Mouse (Mus musculus): Measurements from ENCODE around the gene Calr4. TPM values are rescaled to one million over a fixed set of nuclear protein-coding genes. Genes with fewer than 3 reads are reported as not detected.
A peak's percentile ranks its signal among the peaks of the same experiment; 100 is the strongest.

Gene Calr4
- polyA plus RNA-seq, 1 experiment from 2014 or later: 0.12 TPM

DNA sequence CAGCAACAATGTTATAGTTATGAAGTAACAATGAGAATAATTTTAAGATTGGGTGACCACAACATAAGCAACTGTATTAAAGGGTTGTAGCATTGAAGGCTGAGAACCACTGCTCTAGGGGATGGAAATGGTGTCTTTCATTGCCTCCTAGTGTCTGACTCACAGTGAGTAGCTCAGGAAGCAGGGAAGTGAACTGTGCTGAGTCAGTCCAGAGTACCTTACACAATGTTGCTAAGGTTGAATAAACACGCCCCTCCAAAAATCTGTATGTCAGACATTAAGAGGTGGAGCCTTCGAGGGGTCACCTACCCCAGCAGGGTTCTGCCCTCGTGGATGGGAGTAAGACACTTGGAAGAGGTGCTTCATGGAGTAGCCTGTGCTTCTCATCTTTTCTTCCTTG lies 20.3 kb upstream of the Calr4 start:
- Histone ChIP-seq H3K27ac (no peak overlapping the region), H3K4me1 (replicated peaks; ENCODE audit: insufficient read depth, low read length) (no peaks in the 10 kb centered on the region), H3K27me3 (ENCODE audit: insufficient read depth, low read length) (no peaks in the 10 kb centered on the region), H3K4me2 (ENCODE audit: low read length) (no peak overlapping the region), H3K36me3 (ENCODE audit: insufficient read depth, low read length) (no peaks in the 10 kb centered on the region), H3K9me3 (replicated peaks; ENCODE audit: low read length) (no peaks in the 10 kb centered on the region), H3K9ac (ENCODE audit: low read depth, low read length) (no peak overlapping the region), H3K4me3 (replicated peaks; ENCODE audit: low read depth, low read length) (no peak overlapping the region)
- WGBS: 67% methylated on average over 3 of the region's 3 CpGs
- DNase-seq (ENCODE audit: low spot score) (no peak), ATAC-seq (replicated peaks; ENCODE audit: low FRiP score, low read depth) (no peak)
- TF ChIP-seq CTCF (IDR thresholded peaks at IDR 0.05; ENCODE audit: low read depth): no peak

DNA sequence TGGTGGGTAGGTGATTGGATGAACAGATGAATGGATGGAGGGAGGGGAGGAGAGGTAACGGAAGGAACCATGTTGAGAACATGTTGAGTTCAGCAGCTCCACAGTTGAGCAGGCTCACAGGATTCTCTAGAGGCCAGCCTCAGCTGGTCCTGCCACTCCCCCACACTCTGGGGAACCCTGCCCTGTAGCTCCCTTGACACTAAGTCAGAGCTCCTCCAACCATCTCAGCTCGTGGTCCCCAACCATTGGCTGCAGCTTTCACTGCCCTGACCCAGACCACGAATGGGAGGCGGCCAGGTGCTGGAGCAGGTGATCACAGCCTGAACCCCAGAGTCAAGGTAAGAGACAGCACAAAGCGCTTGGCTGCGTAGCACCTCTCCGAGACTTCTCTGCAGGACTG lies 16.3 kb upstream of the Calr4 start:
- WGBS: 72% methylated on average over 7 of the region's 7 CpGs
- Histone ChIP-seq H3K4me2 (ENCODE audit: low read length) (no peak overlapping the region), H3K36me3 (ENCODE audit: insufficient read depth, low read length) (no peaks in the 10 kb centered on the region), H3K27me3 (ENCODE audit: insufficient read depth, low read length) (no peaks in the 10 kb centered on the region), H3K4me3 (replicated peaks; ENCODE audit: low read depth, low read length) (no peak overlapping the region), H3K9ac (ENCODE audit: low read depth, low read length) (no peak overlapping the region), H3K4me1 (replicated peaks; ENCODE audit: insufficient read depth, low read length) (no peaks in the 10 kb centered on the region), H3K27ac (no peak overlapping the region), H3K9me3 (replicated peaks; ENCODE audit: low read length) (no peaks in the 10 kb centered on the region)
- no peak for TF ChIP-seq CTCF (IDR thresholded peaks at IDR 0.05; ENCODE audit: low read depth)
- DNase-seq (ENCODE audit: low spot score) (no peak), ATAC-seq (replicated peaks; ENCODE audit: low FRiP score, low read depth) (0 out of 2 replicates have a peak, but pooled peaks have one; percentile 21)

DNA sequence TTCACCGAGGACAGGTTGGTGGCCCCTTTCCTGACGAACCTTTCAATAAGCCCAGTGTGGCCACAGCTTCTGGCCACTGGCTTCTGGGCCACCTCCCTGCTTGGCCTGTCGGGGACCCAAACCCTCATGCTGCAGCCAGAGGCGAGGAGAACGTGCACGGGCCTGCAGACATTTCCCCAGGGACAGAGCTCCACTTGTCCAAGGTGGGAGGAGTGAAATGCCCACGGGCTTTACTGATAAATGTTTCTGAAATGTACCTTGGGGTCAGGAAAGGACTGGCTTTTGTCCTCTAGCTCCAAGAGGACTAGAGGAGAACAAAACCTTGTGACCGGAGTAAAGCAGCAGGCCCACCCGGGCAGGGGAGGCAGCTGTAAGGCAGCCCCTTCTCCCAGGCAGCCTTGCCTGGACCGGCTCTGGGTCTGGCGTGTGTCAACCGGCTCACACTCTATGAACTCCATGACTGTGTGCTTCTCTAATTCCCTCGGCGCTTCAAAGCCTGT lies 13.8 kb upstream of the Calr4 start:
- no peak for TF ChIP-seq CTCF (IDR thresholded peaks at IDR 0.05; ENCODE audit: low read depth)
- Histone ChIP-seq H3K36me3 (ENCODE audit: insufficient read depth, low read length) (no peaks in the 10 kb centered on the region), H3K4me2 (ENCODE audit: low read length) (no peak overlapping the region), H3K9ac (ENCODE audit: low read depth, low read length) (no peak overlapping the region), H3K27ac (no peak overlapping the region), H3K27me3 (ENCODE audit: insufficient read depth, low read length) (no peaks in the 10 kb centered on the region), H3K9me3 (replicated peaks; ENCODE audit: low read length) (no peaks in the 10 kb centered on the region), H3K4me1 (replicated peaks; ENCODE audit: insufficient read depth, low read length) (no peaks in the 10 kb centered on the region), H3K4me3 (replicated peaks; ENCODE audit: low read depth, low read length) (no peak overlapping the region)
- no peak for DNase-seq (ENCODE audit: low spot score)
- ATAC-seq (replicated peaks; ENCODE audit: low FRiP score, low read depth): no peak
- WGBS: 65% methylated on average over 14 of the region's 14 CpGs

DNA sequence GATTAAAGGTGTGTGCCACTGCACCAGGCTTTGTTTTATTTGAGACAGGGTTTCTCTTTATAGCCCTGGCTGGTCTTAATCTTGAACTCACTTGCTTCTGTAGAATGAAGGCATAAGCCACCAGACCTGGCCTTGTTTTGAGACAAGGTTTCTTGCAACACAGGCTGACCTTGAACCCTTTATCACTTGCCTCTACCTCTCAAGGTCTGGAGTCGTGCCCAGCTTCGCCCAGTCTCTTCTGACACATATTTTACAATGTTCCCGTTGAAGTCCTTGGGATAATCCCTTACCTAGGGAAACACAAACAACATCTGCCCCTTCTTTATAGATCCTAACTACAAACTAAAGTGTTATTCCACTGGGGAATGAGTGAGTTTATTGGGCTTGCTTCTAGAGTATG lies 12.3 kb upstream of the Calr4 start:
- Histone ChIP-seq H3K27me3 (ENCODE audit: insufficient read depth, low read length) (no peaks in the 10 kb centered on the region), H3K9me3 (replicated peaks; ENCODE audit: low read length) (no peaks in the 10 kb centered on the region), H3K27ac (no peak overlapping the region), H3K9ac (ENCODE audit: low read depth, low read length) (no peak overlapping the region), H3K4me2 (ENCODE audit: low read length) (no peak overlapping the region), H3K4me3 (replicated peaks; ENCODE audit: low read depth, low read length) (no peak overlapping the region), H3K4me1 (replicated peaks; ENCODE audit: insufficient read depth, low read length) (no peaks in the 10 kb centered on the region), H3K36me3 (ENCODE audit: insufficient read depth, low read length) (no peaks in the 10 kb centered on the region)
- DNase-seq (ENCODE audit: low spot score) (no peak), ATAC-seq (replicated peaks; ENCODE audit: low FRiP score, low read depth) (no peak)
- 70% methylated on average over 3 of the region's 3 CpGs for WGBS
- TF ChIP-seq CTCF (IDR thresholded peaks at IDR 0.05; ENCODE audit: low read depth): no peak

DNA sequence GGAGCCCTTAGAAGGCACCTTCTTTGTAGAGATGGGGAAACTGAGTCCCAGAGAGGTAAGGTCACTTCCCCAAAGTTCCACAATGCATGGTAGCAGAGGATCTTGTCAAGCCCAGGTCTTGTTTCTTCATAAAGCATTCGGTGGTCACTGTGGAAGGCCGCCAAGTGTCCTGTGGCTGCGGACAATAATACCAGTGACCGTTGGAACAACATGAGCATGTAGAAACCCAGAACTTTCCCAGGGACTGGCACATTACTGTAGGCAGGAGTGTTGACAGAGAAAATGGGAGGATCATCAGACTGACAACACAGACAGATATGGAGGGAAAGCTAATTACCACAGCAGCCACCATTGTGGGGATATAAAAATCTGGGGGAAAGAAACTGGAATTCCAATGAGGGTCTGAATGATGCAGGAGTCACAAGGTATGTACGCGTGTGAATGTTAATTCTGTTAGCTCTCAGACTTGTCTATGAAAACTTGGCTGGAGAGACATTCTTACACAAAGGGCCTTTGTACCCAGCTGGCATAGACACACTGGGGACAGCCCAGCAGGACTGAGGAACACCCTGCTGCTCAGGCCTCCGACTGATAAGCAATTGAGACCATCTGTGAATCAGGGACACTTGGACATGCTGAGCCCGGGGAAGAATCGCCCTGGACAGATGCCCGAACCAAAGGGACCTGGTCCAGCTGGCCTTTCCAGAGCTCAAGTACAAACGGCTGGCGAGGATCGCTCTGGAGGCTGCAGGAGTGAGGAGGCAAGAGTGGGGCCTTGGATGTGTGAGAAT lies 9.3 kb upstream of the Calr4 start:
- no peak overlapping the region for H3K4me3 ChIP-seq (replicated peaks; ENCODE audit: low read depth, low read length)
- no peak for ATAC-seq (replicated peaks; ENCODE audit: low FRiP score, low read depth)
- H3K27ac ChIP-seq: no peak overlapping the region
- H3K4me1 ChIP-seq (replicated peaks; ENCODE audit: insufficient read depth, low read length): no peaks in the 10 kb centered on the region
- H3K9ac ChIP-seq (ENCODE audit: low read depth, low read length): no peak overlapping the region
- DNase-seq (ENCODE audit: low spot score): no peak
- WGBS: 71% methylated on average over 13 of the region's 13 CpGs
- H3K27me3 ChIP-seq (ENCODE audit: insufficient read depth, low read length): no peaks in the 10 kb centered on the region
- no peak overlapping the region for H3K4me2 ChIP-seq (ENCODE audit: low read length)
- no peaks in the 10 kb centered on the region for H3K9me3 ChIP-seq (replicated peaks; ENCODE audit: low read length)
- TF ChIP-seq CTCF (IDR thresholded peaks at IDR 0.05; ENCODE audit: low read depth): no peak
- H3K36me3 ChIP-seq (ENCODE audit: insufficient read depth, low read length): no peaks in the 10 kb centered on the region

DNA sequence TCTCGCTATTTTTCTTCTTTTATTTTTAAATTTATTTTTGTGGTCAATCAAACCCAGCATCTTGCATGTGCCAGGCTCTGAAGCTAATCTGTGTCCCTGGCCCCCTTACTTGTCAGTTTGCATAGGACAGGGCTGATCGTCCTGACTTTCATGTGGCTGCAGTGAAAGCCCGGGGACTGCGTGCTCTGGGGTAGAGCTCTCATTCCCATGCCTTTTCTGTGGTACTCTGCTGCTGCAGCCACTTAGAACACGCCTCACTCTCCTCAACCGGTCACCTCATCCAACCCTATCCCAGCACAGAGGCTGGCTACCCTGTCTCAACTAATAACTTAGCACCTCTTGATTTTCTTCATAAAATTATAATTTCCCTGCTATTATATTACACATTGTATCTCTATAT lies 8.7 kb upstream of the Calr4 start:
- no peak for TF ChIP-seq CTCF (IDR thresholded peaks at IDR 0.05; ENCODE audit: low read depth)
- Histone ChIP-seq H3K27me3 (ENCODE audit: insufficient read depth, low read length) (no peaks in the 10 kb centered on the region), H3K4me2 (ENCODE audit: low read length) (no peak overlapping the region), H3K36me3 (ENCODE audit: insufficient read depth, low read length) (no peaks in the 10 kb centered on the region), H3K27ac (no peak overlapping the region), H3K4me3 (replicated peaks; ENCODE audit: low read depth, low read length) (no peak overlapping the region), H3K9ac (ENCODE audit: low read depth, low read length) (no peak overlapping the region), H3K4me1 (replicated peaks; ENCODE audit: insufficient read depth, low read length) (no peaks in the 10 kb centered on the region), H3K9me3 (replicated peaks; ENCODE audit: low read length) (no peaks in the 10 kb centered on the region)
- no peak for DNase-seq (ENCODE audit: low spot score)
- 71% methylated on average over 6 of the region's 6 CpGs for WGBS
- ATAC-seq (replicated peaks; ENCODE audit: low FRiP score, low read depth): no peak

Measured in kidney, postnatal 0 days (tissue).